Mouse (Mus musculus): ENCODE measurements at regions not wholly inside any gene's neighbourhood (a gene's known extent, or its start where the extent isn't known, plus 50 kb on each side); places are given as distances from the start of the nearest gene placed in this dataset.

- WGBS = 84% methylated on average over 2 of the region's 2 CpGs
- H3K27ac ChIP-seq (replicated peaks; ENCODE audit: insufficient read depth, low read depth, low read length) = no peak overlapping the region
- no peak overlapping the region for H3K4me3 ChIP-seq (ENCODE audit: insufficient read depth, low read depth, low read length)
- H3K79me2 ChIP-seq (ENCODE audit: control insufficient read depth, insufficient read depth, low read length) = no peaks in the 10 kb centered on the region
- H3K36me3 ChIP-seq (ENCODE audit: control insufficient read depth, insufficient read depth, low read length) = no peaks in the 10 kb centered on the region
- H3K4me1 ChIP-seq (ENCODE audit: control insufficient read depth, insufficient read depth, low read length) = no peaks in the 10 kb centered on the region
- H3K9ac ChIP-seq (ENCODE audit: low read depth, low read length) = no peak overlapping the region
- no peaks in the 10 kb centered on the region for H3K27me3 ChIP-seq (ENCODE audit: control insufficient read depth, insufficient read depth, low read length)
- TF ChIP-seq POLR2A (IDR thresholded peaks at IDR 0.05; ENCODE audit: extremely low read depth, insufficient read depth, low read length) = no peak
- no peak for TF ChIP-seq CTCF (IDR thresholded peaks at IDR 0.05; ENCODE audit: low read depth, low read length)
- no peak for DNase-seq (ENCODE audit: extremely low read depth, low read depth, low spot score)
Observed at GRCm38 (mm10) chr11:71400351-71400750, 169.8 kb upstream of the Nlrp1b start.

- Histone ChIP-seq H3K36me3 (ENCODE audit: control insufficient read depth, insufficient read depth, low read length) (no peaks in the 10 kb centered on the region), H3K27ac (replicated peaks; ENCODE audit: insufficient read depth, low read depth, low read length) (no peak overlapping the region), H3K4me1 (ENCODE audit: control insufficient read depth, insufficient read depth, low read length) (no peaks in the 10 kb centered on the region), H3K79me2 (ENCODE audit: control insufficient read depth, insufficient read depth, low read length) (no peaks in the 10 kb centered on the region), H3K4me3 (ENCODE audit: insufficient read depth, low read depth, low read length) (no peak overlapping the region), H3K27me3 (ENCODE audit: control insufficient read depth, insufficient read depth, low read length) (no peaks in the 10 kb centered on the region), H3K9ac (ENCODE audit: low read depth, low read length) (no peak overlapping the region)
- WGBS = 96% methylated on average over 2 of the region's 2 CpGs
- TF ChIP-seq CTCF (IDR thresholded peaks at IDR 0.05; ENCODE audit: low read depth, low read length) = no peak
- TF ChIP-seq POLR2A (IDR thresholded peaks at IDR 0.05; ENCODE audit: extremely low read depth, insufficient read depth, low read length) = no peak
- DNase-seq (ENCODE audit: extremely low read depth, low read depth, low spot score) = no peak
Observed at GRCm38 (mm10) chr11:71401411-71402276, 171.1 kb upstream of the Nlrp1b start.

GRCm38 (mm10) chr11:71404361-71404760 lies 173.8 kb upstream of the Nlrp1b start:
- Histone ChIP-seq H3K9ac (ENCODE audit: low read depth, low read length) (no peak overlapping the region), H3K27ac (replicated peaks; ENCODE audit: insufficient read depth, low read depth, low read length) (no peak overlapping the region), H3K79me2 (ENCODE audit: control insufficient read depth, insufficient read depth, low read length) (no peaks in the 10 kb centered on the region), H3K36me3 (ENCODE audit: control insufficient read depth, insufficient read depth, low read length) (no peaks in the 10 kb centered on the region), H3K4me1 (ENCODE audit: control insufficient read depth, insufficient read depth, low read length) (no peaks in the 10 kb centered on the region), H3K4me3 (ENCODE audit: insufficient read depth, low read depth, low read length) (no peak overlapping the region), H3K27me3 (ENCODE audit: control insufficient read depth, insufficient read depth, low read length) (no peaks in the 10 kb centered on the region)
- TF ChIP-seq CTCF (IDR thresholded peaks at IDR 0.05; ENCODE audit: low read depth, low read length) (no peak), POLR2A (IDR thresholded peaks at IDR 0.05; ENCODE audit: extremely low read depth, insufficient read depth, low read length) (no peak)
- WGBS = 84% methylated on average over 3 of the region's 3 CpGs
- DNase-seq (ENCODE audit: extremely low read depth, low read depth, low spot score) = no peak

- Histone ChIP-seq H3K4me1 (ENCODE audit: control insufficient read depth, insufficient read depth, low read length) (no peaks in the 10 kb centered on the region), H3K36me3 (ENCODE audit: control insufficient read depth, insufficient read depth, low read length) (no peaks in the 10 kb centered on the region), H3K4me3 (ENCODE audit: insufficient read depth, low read depth, low read length) (no peak overlapping the region), H3K27ac (replicated peaks; ENCODE audit: insufficient read depth, low read depth, low read length) (no peak overlapping the region), H3K27me3 (ENCODE audit: control insufficient read depth, insufficient read depth, low read length) (no peaks in the 10 kb centered on the region), H3K9ac (ENCODE audit: low read depth, low read length) (no peak overlapping the region), H3K79me2 (ENCODE audit: control insufficient read depth, insufficient read depth, low read length) (no peaks in the 10 kb centered on the region)
- no peak for DNase-seq (ENCODE audit: extremely low read depth, low read depth, low spot score)
- TF ChIP-seq POLR2A (IDR thresholded peaks at IDR 0.05; ENCODE audit: extremely low read depth, insufficient read depth, low read length) = no peak
- WGBS = 85% methylated on average over 6 of the region's 6 CpGs
Observed at GRCm38 (mm10) chr11:71407043-71407442, 176.5 kb upstream of the Nlrp1b start.

GRCm38 (mm10) chr11:71409211-71409765 lies 178.8 kb upstream of the Nlrp1b start:
- no peak overlapping the region for H3K4me3 ChIP-seq (ENCODE audit: insufficient read depth, low read depth, low read length)
- no peak overlapping the region for H3K9ac ChIP-seq (ENCODE audit: low read depth, low read length)
- no peaks in the 10 kb centered on the region for H3K27me3 ChIP-seq (ENCODE audit: control insufficient read depth, insufficient read depth, low read length)
- no peaks in the 10 kb centered on the region for H3K4me1 ChIP-seq (ENCODE audit: control insufficient read depth, insufficient read depth, low read length)
- TF ChIP-seq POLR2A (IDR thresholded peaks at IDR 0.05; ENCODE audit: extremely low read depth, insufficient read depth, low read length) = no peak
- no peak for TF ChIP-seq CTCF (IDR thresholded peaks at IDR 0.05; ENCODE audit: low read depth, low read length)
- no peaks in the 10 kb centered on the region for H3K79me2 ChIP-seq (ENCODE audit: control insufficient read depth, insufficient read depth, low read length)
- 83% methylated on average over 6 of the region's 6 CpGs for WGBS
- no peaks in the 10 kb centered on the region for H3K36me3 ChIP-seq (ENCODE audit: control insufficient read depth, insufficient read depth, low read length)
- no peak for DNase-seq (ENCODE audit: extremely low read depth, low read depth, low spot score)
- no peak overlapping the region for H3K27ac ChIP-seq (replicated peaks; ENCODE audit: insufficient read depth, low read depth, low read length)

- H3K36me3 ChIP-seq (ENCODE audit: control insufficient read depth, insufficient read depth, low read length) = no peaks in the 10 kb centered on the region
- no peaks in the 10 kb centered on the region for H3K79me2 ChIP-seq (ENCODE audit: control insufficient read depth, insufficient read depth, low read length)
- H3K9ac ChIP-seq (ENCODE audit: low read depth, low read length) = no peak overlapping the region
- no peak overlapping the region for H3K4me3 ChIP-seq (ENCODE audit: insufficient read depth, low read depth, low read length)
- no peak overlapping the region for H3K27ac ChIP-seq (replicated peaks; ENCODE audit: insufficient read depth, low read depth, low read length)
- H3K27me3 ChIP-seq (ENCODE audit: control insufficient read depth, insufficient read depth, low read length) = no peaks in the 10 kb centered on the region
- DNase-seq (ENCODE audit: extremely low read depth, low read depth, low spot score) = no peak
- no peak for TF ChIP-seq POLR2A (IDR thresholded peaks at IDR 0.05; ENCODE audit: extremely low read depth, insufficient read depth, low read length)
- no peak for TF ChIP-seq CTCF (IDR thresholded peaks at IDR 0.05; ENCODE audit: low read depth, low read length)
- no peaks in the 10 kb centered on the region for H3K4me1 ChIP-seq (ENCODE audit: control insufficient read depth, insufficient read depth, low read length)
- 85% methylated on average over 3 of the region's 3 CpGs for WGBS
Observed at GRCm38 (mm10) chr11:71410582-71410981, 180.0 kb upstream of the Nlrp1b start.

All from liver, adult 2 months (tissue).